Mouse (Mus musculus): ENCODE measurements around the gene Xylb.

DNA sequence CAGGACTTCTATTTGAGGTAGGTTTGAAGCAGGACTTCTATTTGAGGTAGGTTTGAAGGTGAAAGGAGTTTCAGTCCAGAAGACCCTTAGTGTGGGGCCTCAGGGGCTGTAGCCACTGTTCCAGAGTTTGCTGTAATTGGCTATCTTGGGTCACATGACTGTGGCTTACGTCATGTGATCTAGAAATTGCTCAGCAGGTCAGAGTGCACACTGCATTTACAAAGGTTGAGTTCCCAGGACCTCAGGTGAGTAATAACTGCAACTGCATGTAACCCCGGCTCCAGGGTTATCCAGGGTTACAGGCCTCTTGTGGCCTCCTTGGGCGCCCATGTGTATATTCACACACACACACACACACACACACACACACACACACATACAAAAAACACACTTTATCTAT is 11.2 kb downstream of the Xylb start:
- TF ChIP-seq CTCF (IDR thresholded peaks at IDR 0.05) (no peak), EP300 (IDR thresholded peaks at IDR 0.05) (no peak)

Data from lung, postnatal 0 days (tissue).